Mouse (Mus musculus) forebrain, embryonic 16.5 days (tissue): ENCODE results near the gene Gm49339. TPM values are rescaled to one million over a fixed set of nuclear protein-coding genes. Genes with fewer than 3 reads are reported as not detected.
"Not testable (repeated sequence)": the region's sequence is repeated elsewhere in the genome, so short reads cannot be mapped to it uniquely, and the experiment has no call there.

Experiments used
- ATAC-seq: fragments of 200-750 bp; cut with Nextera tagmentation; 2 replicates; pipeline ENCODE4 v1.8.0; 2017; ENCODE audit warnings: mild to moderate bottlenecking, moderate library complexity
- H3K27ac ChIP-seq: fragments of 300-500 bp; sonication (generic); 2 replicates; pipeline ENCODE4 v1.5.1; 2014; ENCODE audit warnings: low read length, control low read depth
- H3K27me3 ChIP-seq: fragments of 300-500 bp; sonication (generic); replicated peaks from 2 replicates; pipeline ENCODE4 v1.6.1; 2014; ENCODE audit warnings: low read length; ENCODE audit not compliant: control insufficient read depth, insufficient read depth
- H3K36me3 ChIP-seq: fragments of 300-500 bp; sonication (generic); 2 replicates; pipeline ENCODE4 v1.6.1; 2014; ENCODE audit not compliant: control insufficient read depth, insufficient read depth
- H3K4me1 ChIP-seq: fragments of 300-500 bp; sonication (generic); replicated peaks from 2 replicates; pipeline ENCODE4 v1.6.1; 2014; ENCODE audit warnings: low read length; ENCODE audit not compliant: control insufficient read depth, insufficient read depth
- H3K4me2 ChIP-seq: fragments of 300-500 bp; sonication (generic); 2 replicates; pipeline ENCODE4 v1.6.1; 2014; ENCODE audit warnings: mild to moderate bottlenecking, low read length, control low read depth
- H3K4me3 ChIP-seq: fragments of 300-500 bp; sonication (generic); replicated peaks from 2 replicates; pipeline ENCODE4 v1.5.1; 2014; ENCODE audit warnings: mild to moderate bottlenecking, low read length, control low read depth
- H3K9ac ChIP-seq: fragments of 300-500 bp; sonication (generic); replicated peaks from 2 replicates; pipeline ENCODE4 v1.6.1; 2014; ENCODE audit warnings: low read depth, low read length, control low read depth
- H3K9me3 ChIP-seq: fragments of 300-500 bp; sonication (generic); 2 replicates; pipeline ENCODE4 v1.6.1; 2016; ENCODE audit warnings: low read length; ENCODE audit not compliant: control insufficient read depth
- WGBS: fragments of 180-500 bp; shearing (Covaris S2); extraction: QIAGEN DNeasy Blood & Tissue Kit; methylation state at CpG from one replicate; pipeline ENCODE4 v1.1.7; 2014; 5-methylcytosine and 5-hydroxymethylcytosine counted together
- polyA plus RNA-seq: library from polyadenylated mRNA; unstranded; fragments of >200 nt; fragmentation: Nextera tagmentation; extraction: Ambion mirVana; gene quantifications from 2 replicates; pipeline ENCODE4 v1.2.1, GENCODE M21; 2015

Gene Gm49339
- polyA plus RNA-seq: not detected in 2 replicates

- WGBS: 86% methylated on average over 1 of the region's 3 CpGs
- not testable (repeated sequence) for H3K4me2 ChIP-seq, H3K4me1 ChIP-seq, H3K4me3 ChIP-seq, H3K27ac ChIP-seq, H3K27me3 ChIP-seq, H3K9me3 ChIP-seq, ATAC-seq, H3K36me3 ChIP-seq, H3K9ac ChIP-seq
Observed at GRCm38 (mm10) chr10:51480397-51480796, at the start of gene Gm49339, which contains the start of gene Lilr4b. TSS of gene Gm49339 (plus strand) at chr10:51480612. TSS of gene Lilr4b (plus strand) at chr10:51480632.

- Histone ChIP-seq H3K9ac (no peak overlapping the region), H3K4me3 (no peak overlapping the region), H3K27ac (no peak overlapping the region), H3K4me1 (no peaks in the 10 kb centered on the region), H3K27me3 (no peaks in the 10 kb centered on the region), H3K36me3 (no peaks in the 10 kb centered on the region), H3K9me3 (no peaks in the 10 kb centered on the region), H3K4me2 (no peak overlapping the region)
- ATAC-seq: no peak
Observed at GRCm38 (mm10) chr10:51432940-51433339, 47.5 kb upstream of the Gm49339 start.

GRCm38 (mm10) chr10:51435684-51436083, 44.7 kb upstream of the Gm49339 start:
- Histone ChIP-seq H3K4me1 (no peaks in the 10 kb centered on the region), H3K4me2 (no peak overlapping the region), H3K36me3 (no peaks in the 10 kb centered on the region), H3K27me3 (no peaks in the 10 kb centered on the region), H3K9me3 (no peaks in the 10 kb centered on the region), H3K4me3 (no peak overlapping the region), H3K9ac (no peak overlapping the region), H3K27ac (no peak overlapping the region)
- ATAC-seq: no peak
- 75% methylated on average over 3 of the region's 3 CpGs for WGBS

GRCm38 (mm10) chr10:51451610-51452009, 28.8 kb upstream of the Gm49339 start:
- Histone ChIP-seq H3K9ac (no peak overlapping the region), H3K36me3 (no peaks in the 10 kb centered on the region), H3K9me3 (no peaks in the 10 kb centered on the region), H3K4me1 (no peaks in the 10 kb centered on the region), H3K4me3 (no peak overlapping the region), H3K27me3 (no peaks in the 10 kb centered on the region), H3K4me2 (no peak overlapping the region), H3K27ac (no peak overlapping the region)
- WGBS: 86% methylated on average over 4 of the region's 4 CpGs
- no peak for ATAC-seq

GRCm38 (mm10) chr10:51453616-51454298, 26.7 kb upstream of the Gm49339 start:
- H3K36me3 ChIP-seq: no peaks in the 10 kb centered on the region
- no peak overlapping the region for H3K4me3 ChIP-seq
- no peaks in the 10 kb centered on the region for H3K27me3 ChIP-seq
- H3K27ac ChIP-seq: no peak overlapping the region
- WGBS: 86% methylated on average over 1 of the region's 1 CpGs
- no peak overlapping the region for H3K9ac ChIP-seq
- H3K4me2 ChIP-seq: no peak overlapping the region
- H3K9me3 ChIP-seq: no peaks in the 10 kb centered on the region
- ATAC-seq: no peak
- H3K4me1 ChIP-seq: no peaks in the 10 kb centered on the region

GRCm38 (mm10) chr10:51454365-51454764, 26.0 kb upstream of the Gm49339 start:
- Histone ChIP-seq H3K36me3 (no peaks in the 10 kb centered on the region), H3K4me1 (no peaks in the 10 kb centered on the region), H3K4me2 (no peak overlapping the region), H3K27ac (no peak overlapping the region), H3K9ac (no peak overlapping the region), H3K27me3 (no peaks in the 10 kb centered on the region), H3K4me3 (no peak overlapping the region), H3K9me3 (no peaks in the 10 kb centered on the region)
- no peak for ATAC-seq
- WGBS: 74% methylated on average over 1 of the region's 1 CpGs

- ATAC-seq: no peak
- Histone ChIP-seq H3K4me1 (no peaks in the 10 kb centered on the region), H3K9me3 (no peaks in the 10 kb centered on the region), H3K27me3 (no peaks in the 10 kb centered on the region), H3K27ac (no peak overlapping the region), H3K9ac (no peak overlapping the region), H3K36me3 (no peaks in the 10 kb centered on the region), H3K4me3 (no peak overlapping the region), H3K4me2 (no peak overlapping the region)
- WGBS: 88% methylated on average over 1 of the region's 1 CpGs
Observed at GRCm38 (mm10) chr10:51455762-51456161, 24.6 kb upstream of the Gm49339 start.

GRCm38 (mm10) chr10:51456369-51456768, 24.0 kb upstream of the Gm49339 start:
- Histone ChIP-seq H3K4me1 (no peaks in the 10 kb centered on the region), H3K4me3 (no peak overlapping the region), H3K36me3 (no peaks in the 10 kb centered on the region), H3K9me3 (no peaks in the 10 kb centered on the region), H3K27ac (no peak overlapping the region), H3K4me2 (no peak overlapping the region), H3K9ac (no peak overlapping the region), H3K27me3 (no peaks in the 10 kb centered on the region)
- no peak for ATAC-seq
- WGBS: 76% methylated on average over 4 of the region's 4 CpGs

- 12% methylated on average over 4 of the region's 4 CpGs for WGBS
- not testable (repeated sequence) for H3K4me3 ChIP-seq, H3K9me3 ChIP-seq, H3K4me2 ChIP-seq, H3K27ac ChIP-seq, H3K36me3 ChIP-seq, H3K9ac ChIP-seq, ATAC-seq, H3K4me1 ChIP-seq, H3K27me3 ChIP-seq
Observed at GRCm38 (mm10) chr10:51463800-51464199, 16.6 kb upstream of the Gm49339 start.

- no CpG with 5 or more reads among the region's 2 CpGs for WGBS
- not testable (repeated sequence) for H3K36me3 ChIP-seq, ATAC-seq
Observed at GRCm38 (mm10) chr10:51490691-51491090, 10.3 kb downstream of the Gm49339 start, which contains the start of gene Lilrb4a. TSS of gene Lilrb4a (plus strand) at chr10:51490956.

More at GRCm38 (mm10) chr10:51490691-51491090, 10.3 kb downstream of the Gm49339 start, which contains the start of gene Lilrb4a:
- not testable (repeated sequence) for H3K4me1 ChIP-seq, H3K4me3 ChIP-seq, H3K4me2 ChIP-seq, H3K27ac ChIP-seq, H3K9ac ChIP-seq, H3K9me3 ChIP-seq, H3K27me3 ChIP-seq
